Mouse (Mus musculus): Measurements from ENCODE around the gene Gpc1.

GRCm38 (mm10) chr1:92866170-92866569 lies 34.7 kb downstream of the Gpc1 start:
- TF ChIP-seq CTCF (IDR thresholded peaks at IDR 0.05; ENCODE audit: low read depth, low read length) (no peak), POLR2A (IDR thresholded peaks at IDR 0.05; ENCODE audit: borderline replicate concordance, low read depth, low read length) (no peak)

Data from bone marrow macrophage, adult 2 months (primary cell).